15 mouse cellular contexts compared by ENCODE assay signal in the genomic region with DNA sequence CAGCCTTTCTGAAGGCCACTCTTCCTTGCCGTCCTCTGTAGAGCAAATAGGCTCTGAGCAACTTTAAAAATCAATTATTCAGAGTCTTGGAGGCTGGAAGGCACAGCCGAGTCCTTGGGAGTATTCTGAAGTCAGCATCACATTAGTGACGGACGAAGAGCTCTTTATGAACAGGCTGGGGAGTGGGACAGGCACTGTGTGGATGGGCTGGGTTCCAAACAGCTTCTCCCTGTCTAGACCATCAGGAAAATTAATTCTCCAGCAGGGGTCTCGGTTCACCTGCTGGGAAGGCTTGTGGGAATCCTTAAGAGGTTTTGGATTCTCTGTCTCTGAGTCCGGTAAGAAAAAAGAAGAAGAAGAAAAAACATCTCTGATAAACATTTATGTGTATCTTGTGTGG.
DNase-seq lines count a peak whose midpoint lies in the region; ATAC-seq and TF ChIP-seq lines count a peak whose summit lies in the region.
"Had no signal": no experiment of that assay in that cellular context is flagged by ENCODE, and none has a peak within 500 bp of the region (broad histone marks: within the 10 kb centered on the region; RNA-seq: fewer than 3 reads in every experiment).

No protein-coding gene starts in this region.

- 0 out of 2 replicates have a peak overlapping the region, but pooled peaks have one; percentile 31 for H3K27ac ChIP-seq in forebrain, embryonic 12.5 days
- H3K27ac ChIP-seq in forebrain, embryonic 15.5 days (replicated peaks), result no peak overlapping the region
- peak overlapping the region; percentile 12; the same call in 1 of the 2 replicates for H3K27ac ChIP-seq in limb, embryonic 12.5 days
- H3K27ac ChIP-seq in limb, embryonic 10.5 days, result no peak overlapping the region
- H3K27ac ChIP-seq in limb, embryonic 14.5 days (replicated peaks; ENCODE audit: low read depth, low read length), result no peak overlapping the region
- H3K27ac ChIP-seq: gastrocnemius, adult 2 months; liver, embryonic 13.5 days had no signal

- H3K4me1 ChIP-seq in forebrain, embryonic 12.5 days, result peaks cover 12% of the 10 kb centered on the region; the same call in 1 of the 2 replicates
- H3K4me1 ChIP-seq in forebrain, embryonic 15.5 days, result no peaks in the 10 kb centered on the region
- peaks cover 42% of the 10 kb centered on the region for H3K4me1 ChIP-seq in limb, embryonic 12.5 days (replicated peaks)
- H3K4me1 ChIP-seq in limb, embryonic 10.5 days, result peaks cover 32% of the 10 kb centered on the region
- H3K4me1 ChIP-seq in limb, embryonic 14.5 days (ENCODE audit: control insufficient read depth, insufficient read depth, low read length), result peaks cover 15% of the 10 kb centered on the region
- H3K4me1 ChIP-seq: liver, embryonic 13.5 days had no signal

- 25% methylated on average over 6 of the region's 6 CpGs for WGBS in forebrain, embryonic 12.5 days
- 9% methylated on average over 6 of the region's 6 CpGs for WGBS in forebrain, embryonic 15.5 days
- 44% methylated on average over 6 of the region's 6 CpGs for WGBS in limb, embryonic 12.5 days
- WGBS in limb, embryonic 10.5 days, result 81% methylated on average over 6 of the region's 6 CpGs
- 28% methylated on average over 6 of the region's 6 CpGs for WGBS in limb, embryonic 14.5 days

- no peak for ATAC-seq in forebrain, embryonic 12.5 days (ENCODE audit: low FRiP score)
- no peak for ATAC-seq in forebrain, embryonic 15.5 days (replicated peaks)
- no peak for ATAC-seq in limb, embryonic 12.5 days (ENCODE audit: insufficient number of reproducible peaks, insufficient read depth, low FRiP score, low TSS enrichment, low read depth)
- peak; percentile 63; the same call in 1 of the 2 replicates for ATAC-seq in limb, embryonic 14.5 days (ENCODE audit: low FRiP score, low read depth)
- ATAC-seq in megakaryocyte-erythroid progenitor cell, adult 5-6 weeks (replicated peaks; ENCODE audit: low FRiP score, low TSS enrichment, poor library complexity, severe bottlenecking), result no peak

- H3K9me3 ChIP-seq in forebrain, embryonic 12.5 days, result no peaks in the 10 kb centered on the region
- no peaks in the 10 kb centered on the region for H3K9me3 ChIP-seq in forebrain, embryonic 15.5 days
- no peaks in the 10 kb centered on the region for H3K9me3 ChIP-seq in limb, embryonic 12.5 days
- H3K9me3 ChIP-seq in limb, embryonic 10.5 days (replicated peaks), result no peaks in the 10 kb centered on the region
- no peaks in the 10 kb centered on the region for H3K9me3 ChIP-seq in limb, embryonic 14.5 days (ENCODE audit: control insufficient read depth, low read length)
- H3K9me3 ChIP-seq: liver, embryonic 13.5 days had no signal

- TF ChIP-seq POLR2A in brain, embryonic 14.5 days (IDR thresholded peaks at IDR 0.05; ENCODE audit: borderline replicate concordance, extremely low read depth, insufficient read depth, insufficient read length, poor library complexity, severe bottlenecking), result no peak
- TF ChIP-seq POLR2A in limb, embryonic 14.5 days (IDR thresholded peaks at IDR 0.05; ENCODE audit: borderline replicate concordance, extremely low read depth, insufficient read depth, insufficient read length), result no peak

- no peaks in the 10 kb centered on the region for H3K27me3 ChIP-seq in forebrain, embryonic 12.5 days
- no peaks in the 10 kb centered on the region for H3K27me3 ChIP-seq in forebrain, embryonic 15.5 days
- H3K27me3 ChIP-seq in limb, embryonic 12.5 days, result no peaks in the 10 kb centered on the region
- no peaks in the 10 kb centered on the region for H3K27me3 ChIP-seq in limb, embryonic 10.5 days (ENCODE audit: low read depth, poor library complexity, severe bottlenecking)
- no peaks in the 10 kb centered on the region for H3K27me3 ChIP-seq in limb, embryonic 14.5 days (ENCODE audit: control insufficient read depth, insufficient read depth, low read length)

- no peak for DNase-seq in limb, embryonic 10.5 days (ENCODE audit: low spot score)
- peak; percentile 68 for DNase-seq in brain, embryonic 14.5 days (ENCODE audit: low read depth)
- no peak for DNase-seq in limb, embryonic 14.5 days (ENCODE audit: low spot score)
- DNase-seq: adrenal gland, postnatal 36 days; cerebellum, adult 9-11 months; embryo, embryonic 11 days; gastrocnemius, adult 2 months; kidney, adult 8-10 months; kidney, postnatal 4 days; liver, embryonic 13.5 days; thymus, adult 18-20 months had no signal

- no peak for TF ChIP-seq CTCF in brain, embryonic 14.5 days (IDR thresholded peaks at IDR 0.05; ENCODE audit: borderline replicate concordance, extremely low read depth, insufficient read depth, insufficient read length)

- no peaks in the 10 kb centered on the region for H3K36me3 ChIP-seq in forebrain, embryonic 12.5 days (replicated peaks)
- H3K36me3 ChIP-seq in forebrain, embryonic 15.5 days, result no peaks in the 10 kb centered on the region
- no peaks in the 10 kb centered on the region for H3K36me3 ChIP-seq in limb, embryonic 12.5 days
- no peaks in the 10 kb centered on the region for H3K36me3 ChIP-seq in limb, embryonic 10.5 days
- H3K36me3 ChIP-seq in limb, embryonic 14.5 days (ENCODE audit: control insufficient read depth, insufficient read depth, low read length), result no peaks in the 10 kb centered on the region
- H3K36me3 ChIP-seq: liver, embryonic 13.5 days had no signal

- H3K4me3 ChIP-seq in forebrain, embryonic 12.5 days (replicated peaks), result no peak overlapping the region
- no peak overlapping the region for H3K4me3 ChIP-seq in forebrain, embryonic 15.5 days
- H3K4me3 ChIP-seq in limb, embryonic 12.5 days (replicated peaks), result no peak overlapping the region
- H3K4me3 ChIP-seq in limb, embryonic 10.5 days, result no peak overlapping the region
- H3K4me3 ChIP-seq in limb, embryonic 14.5 days (replicated peaks; ENCODE audit: low read length), result no peak overlapping the region
- H3K4me3 ChIP-seq: gastrocnemius, adult 2 months; liver, embryonic 13.5 days had no signal

- H3K4me2 ChIP-seq in forebrain, embryonic 12.5 days, result no peak overlapping the region
- no peak overlapping the region for H3K4me2 ChIP-seq in forebrain, embryonic 15.5 days (replicated peaks)
- no peak overlapping the region for H3K4me2 ChIP-seq in limb, embryonic 12.5 days
- H3K4me2 ChIP-seq in limb, embryonic 14.5 days (replicated peaks; ENCODE audit: low read depth, low read length, severe bottlenecking), result no peak overlapping the region
- H3K4me2 ChIP-seq: liver, embryonic 13.5 days had no signal

- no peak overlapping the region for H3K9ac ChIP-seq in forebrain, embryonic 12.5 days
- H3K9ac ChIP-seq in forebrain, embryonic 15.5 days (replicated peaks), result no peak overlapping the region
- no peak overlapping the region for H3K9ac ChIP-seq in limb, embryonic 12.5 days (replicated peaks)
- no peak overlapping the region for H3K9ac ChIP-seq in limb, embryonic 14.5 days (ENCODE audit: low read depth, low read length, severe bottlenecking)
- H3K9ac ChIP-seq: liver, embryonic 13.5 days had no signal

Comparison
In these comparisons a context has a peak if more than half of its experiments do, and no peak if none do; other contexts are left out.
1. H3K27ac ChIP-seq: peak in forebrain, embryonic 12.5 days (single experiment) and limb, embryonic 12.5 days (single experiment); none in forebrain, embryonic 15.5 days (single experiment), limb, embryonic 10.5 days (single experiment) and limb, embryonic 14.5 days (single experiment).